Mouse (Mus musculus): Measurements from ENCODE around the gene Fbxl17.

DNA sequence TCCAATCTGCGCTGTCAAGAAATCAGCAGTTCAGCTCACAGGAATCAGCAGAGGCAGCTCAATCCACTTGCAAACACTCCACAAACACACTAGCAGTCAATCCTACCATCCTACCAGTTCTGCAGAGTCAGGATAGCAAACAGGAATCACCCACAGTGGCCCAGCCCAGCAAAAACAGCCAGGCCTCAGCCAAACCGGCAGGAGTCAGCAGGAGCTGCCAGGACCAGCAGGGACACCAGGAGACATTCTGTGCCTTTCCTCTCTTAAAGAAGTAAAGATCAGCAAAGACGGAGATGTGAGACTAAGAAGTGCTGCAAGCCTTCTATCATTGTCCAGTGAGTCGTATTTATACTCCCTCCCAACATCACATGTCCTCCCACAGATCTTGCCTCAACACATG, 196.0 kb downstream of the Fbxl17 start:
- TF ChIP-seq CTCF (IDR thresholded peaks at IDR 0.05; ENCODE audit: borderline replicate concordance, insufficient read depth, low read length) (no peak), POLR2A (IDR thresholded peaks at IDR 0.05; ENCODE audit: low read depth, low read length) (no peak)

Data from embryonic fibroblast, embryonic 13.5 days (primary cell).